Mouse (Mus musculus) yolk sac, embryonic 10.5 days (tissue): ENCODE data around the gene Ptx4.
A peak's percentile ranks its signal among the peaks of the same experiment; 100 is the strongest.

Experiments used
- DNase-seq: peaks from one replicate; pipeline ENCODE4 v3.0.0-alpha.2; 2017; ENCODE audit warnings: low spot score

Ptx4 gene

GRCm38 (mm10) chr17:25120406-25120805 lies at the start of gene Ptx4:
TSS of gene Ptx4 (plus strand) at chr17:25120760.
- DNase-seq = no peak

GRCm38 (mm10) chr17:25076906-25077305 lies 43.7 kb upstream of the Ptx4 start:
- DNase-seq = no peak

GRCm38 (mm10) chr17:25077771-25078372 lies 42.7 kb upstream of the Ptx4 start:
- DNase-seq = no peak

- no peak for DNase-seq
Measured at GRCm38 (mm10) chr17:25080210-25080609, 40.4 kb upstream of the Ptx4 start.

GRCm38 (mm10) chr17:25080960-25081381 lies 39.6 kb upstream of the Ptx4 start:
- peak; percentile 36 for DNase-seq

- peak; percentile 38 for DNase-seq
Measured at GRCm38 (mm10) chr17:25082081-25082847, 38.3 kb upstream of the Ptx4 start.

GRCm38 (mm10) chr17:25082887-25083286 lies 37.7 kb upstream of the Ptx4 start:
- DNase-seq = no peak

GRCm38 (mm10) chr17:25083444-25083931 lies 37.1 kb upstream of the Ptx4 start, which contains the start of gene Tmem204:
TSS of gene Tmem204 (minus strand) at chr17:25083591.
- peak; percentile 78 for DNase-seq

- DNase-seq = no peak
Measured at GRCm38 (mm10) chr17:25084835-25085385, 35.6 kb upstream of the Ptx4 start.

GRCm38 (mm10) chr17:25086724-25087123 lies 33.8 kb upstream of the Ptx4 start:
- no peak for DNase-seq

GRCm38 (mm10) chr17:25089158-25089557 lies 31.4 kb upstream of the Ptx4 start:
- no peak for DNase-seq

GRCm38 (mm10) chr17:25090450-25090849 lies 30.1 kb upstream of the Ptx4 start:
- no peak for DNase-seq

- no peak for DNase-seq
Measured at GRCm38 (mm10) chr17:25096221-25096620, 24.3 kb upstream of the Ptx4 start.

- no peak for DNase-seq
Measured at GRCm38 (mm10) chr17:25100052-25100451, 20.5 kb upstream of the Ptx4 start.

GRCm38 (mm10) chr17:25101338-25101737 lies 19.2 kb upstream of the Ptx4 start:
- DNase-seq = no peak

GRCm38 (mm10) chr17:25107786-25108185 lies 12.8 kb upstream of the Ptx4 start:
- DNase-seq = no peak

GRCm38 (mm10) chr17:25109578-25109977 lies 11.0 kb upstream of the Ptx4 start:
- DNase-seq = peak; percentile 20

- no peak for DNase-seq
Measured at GRCm38 (mm10) chr17:25110590-25110989, 10.0 kb upstream of the Ptx4 start.

GRCm38 (mm10) chr17:25111220-25111619 lies 9.3 kb upstream of the Ptx4 start:
- no peak for DNase-seq

- no peak for DNase-seq
Measured at GRCm38 (mm10) chr17:25111739-25112422, 8.7 kb upstream of the Ptx4 start.

GRCm38 (mm10) chr17:25112423-25112810 lies 8.1 kb upstream of the Ptx4 start:
- DNase-seq = no peak

GRCm38 (mm10) chr17:25114908-25115645 lies 5.5 kb upstream of the Ptx4 start:
- no peak for DNase-seq
